In the genomic region with DNA sequence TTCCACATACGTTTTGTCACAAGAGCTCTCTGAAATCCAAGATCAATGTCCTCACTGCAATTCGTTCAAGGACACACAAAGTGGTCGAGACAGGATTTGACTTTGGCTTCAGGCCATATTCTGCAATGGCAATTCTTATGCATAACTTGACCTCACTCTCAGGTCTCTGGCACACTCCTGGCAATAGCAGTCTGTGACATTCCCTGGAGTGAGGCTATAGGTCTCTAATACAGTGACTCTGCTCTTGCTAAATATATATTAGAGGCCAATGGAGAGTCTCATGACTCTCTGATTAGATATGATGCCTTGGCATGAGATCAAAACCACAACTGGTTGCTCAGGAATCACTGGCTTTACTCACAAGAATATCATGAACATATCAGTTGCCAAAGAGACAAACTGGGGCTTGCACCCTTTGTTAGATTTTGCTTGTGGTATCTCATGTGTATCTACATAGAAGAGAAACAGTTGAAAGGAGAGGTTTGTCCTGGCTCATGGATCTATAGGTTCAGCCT, we compare ENCODE assay signal across 22 mouse cellular contexts.
DNase-seq lines count a peak whose midpoint lies in the region; ATAC-seq and TF ChIP-seq lines count a peak whose summit lies in the region.
"Had no signal": no experiment of that assay in that cellular context is flagged by ENCODE, and none has a peak within 500 bp of the region (broad histone marks: within the 10 kb centered on the region; RNA-seq: fewer than 3 reads in every experiment).

No protein-coding gene starts in this region.

- peak; percentile 38; the same call in 1 of the 2 replicates for ATAC-seq in heart, embryonic 13.5 days (ENCODE audit: extremely low read depth, insufficient number of reproducible peaks, low FRiP score, low TSS enrichment)
- ATAC-seq in lung, postnatal 0 days, result peak; percentile 40; the same call in 1 of the 2 replicates
- ATAC-seq: activated CD4-positive, CD25-positive, alpha-beta regulatory T cell, adult 4 months; forebrain, postnatal 0 days; midbrain, embryonic 13.5 days; Patski had no signal

- TF ChIP-seq CTCF in lung, postnatal 0 days (IDR thresholded peaks at IDR 0.05), result no peak
- no peak for TF ChIP-seq CTCF in embryonic fibroblast, embryonic 13.5 days (IDR thresholded peaks at IDR 0.05; ENCODE audit: borderline replicate concordance, insufficient read depth, low read length)

- H3K27me3 ChIP-seq in heart, embryonic 13.5 days (replicated peaks), result no peaks in the 10 kb centered on the region
- no peaks in the 10 kb centered on the region for H3K27me3 ChIP-seq in lung, postnatal 0 days (replicated peaks; ENCODE audit: insufficient read depth, low read length)
- H3K27me3 ChIP-seq: embryonic facial prominence, embryonic 13.5 days; kidney, embryonic 15.5 days; limb, embryonic 13.5 days; liver, embryonic 13.5 days; midbrain, embryonic 13.5 days; neural tube, embryonic 13.5 days; Patski had no signal

- TF ChIP-seq EP300 in lung, postnatal 0 days (IDR thresholded peaks at IDR 0.05), result no peak

- H3K9ac ChIP-seq in heart, embryonic 13.5 days, result no peak overlapping the region
- no peak overlapping the region for H3K9ac ChIP-seq in lung, postnatal 0 days (replicated peaks; ENCODE audit: low read depth)
- H3K9ac ChIP-seq: embryonic facial prominence, embryonic 13.5 days; forebrain, postnatal 0 days; kidney, embryonic 15.5 days; limb, embryonic 13.5 days; liver, embryonic 13.5 days; lung, embryonic 14.5 days; midbrain, embryonic 13.5 days; neural tube, embryonic 13.5 days had no signal

- H3K27ac ChIP-seq in heart, embryonic 13.5 days (replicated peaks), result peak overlapping the region; percentile 79
- no peak overlapping the region for H3K27ac ChIP-seq in lung, postnatal 0 days (ENCODE audit: low read length)
- peak overlapping the region; percentile 75 for H3K27ac ChIP-seq in embryonic fibroblast, embryonic 13.5 days (ENCODE audit: insufficient read depth, low read length)
- H3K27ac ChIP-seq: embryonic facial prominence, embryonic 13.5 days; hindbrain, embryonic 10.5 days; kidney, embryonic 15.5 days; limb, embryonic 13.5 days; liver, embryonic 13.5 days; midbrain, embryonic 13.5 days; neural tube, embryonic 13.5 days had no signal

- WGBS in heart, embryonic 13.5 days, result 13% methylated on average over 3 of the region's 3 CpGs
- 11% methylated on average over 3 of the region's 3 CpGs for WGBS in lung, postnatal 0 days

- H3K4me2 ChIP-seq in heart, embryonic 13.5 days, result peak overlapping the region; percentile 4; the same call in 1 of the 2 replicates
- H3K4me2 ChIP-seq in lung, postnatal 0 days (replicated peaks; ENCODE audit: low read depth, low read length), result no peak overlapping the region
- H3K4me2 ChIP-seq: embryonic facial prominence, embryonic 13.5 days; kidney, embryonic 15.5 days; limb, embryonic 13.5 days; liver, embryonic 13.5 days; lung, embryonic 14.5 days; midbrain, embryonic 13.5 days; neural tube, embryonic 13.5 days had no signal

- no peak for DNase-seq in heart, postnatal 4 days
- peak; percentile 22 for DNase-seq in lung, postnatal 0 days (ENCODE audit: low spot score)
- no peak for DNase-seq in lung, postnatal 4 days
- DNase-seq in thymus, postnatal 36 days, result no peak
- DNase-seq in right cerebral cortex, postnatal 25 days, result no peak
- DNase-seq: adrenal gland, postnatal 10 days; cerebellum, adult 9-11 months; forebrain, postnatal 0 days; liver, embryonic 13.5 days; lung, embryonic 14.5 days; right cerebral cortex, adult 18-20 months; thymus, postnatal 4 days had no signal

- no peaks in the 10 kb centered on the region for H3K36me3 ChIP-seq in heart, embryonic 13.5 days
- H3K36me3 ChIP-seq in lung, postnatal 0 days (ENCODE audit: insufficient read depth, low read length), result no peaks in the 10 kb centered on the region
- H3K36me3 ChIP-seq: embryonic facial prominence, embryonic 13.5 days; hindbrain, embryonic 10.5 days; kidney, embryonic 15.5 days; limb, embryonic 13.5 days; liver, embryonic 13.5 days; midbrain, embryonic 13.5 days; neural tube, embryonic 13.5 days had no signal

- peaks cover 49% of the 10 kb centered on the region for H3K4me1 ChIP-seq in heart, embryonic 13.5 days
- no peaks in the 10 kb centered on the region for H3K4me1 ChIP-seq in lung, postnatal 0 days (ENCODE audit: insufficient read depth, low read depth, low read length)
- peaks cover 11% of the 10 kb centered on the region for H3K4me1 ChIP-seq in embryonic fibroblast, embryonic 13.5 days (ENCODE audit: control insufficient read depth, insufficient read depth, low read length)
- H3K4me1 ChIP-seq: liver, embryonic 13.5 days; midbrain, embryonic 13.5 days had no signal

- no peak overlapping the region for H3K4me3 ChIP-seq in heart, embryonic 13.5 days
- H3K4me3 ChIP-seq in lung, postnatal 0 days (ENCODE audit: low read depth, low read length), result no peak overlapping the region
- H3K4me3 ChIP-seq in embryonic fibroblast, embryonic 13.5 days (ENCODE audit: insufficient read depth, low read length), result no peak overlapping the region
- H3K4me3 ChIP-seq: embryonic facial prominence, embryonic 13.5 days; hindbrain, embryonic 10.5 days; kidney, embryonic 15.5 days; limb, embryonic 13.5 days; liver, embryonic 13.5 days; midbrain, embryonic 13.5 days; neural tube, embryonic 13.5 days had no signal

- H3K9me3 ChIP-seq in heart, embryonic 13.5 days, result no peaks in the 10 kb centered on the region
- H3K9me3 ChIP-seq in lung, postnatal 0 days (ENCODE audit: low read length), result no peaks in the 10 kb centered on the region
- H3K9me3 ChIP-seq: embryonic facial prominence, embryonic 13.5 days; hindbrain, embryonic 10.5 days; kidney, embryonic 15.5 days; limb, embryonic 13.5 days; liver, embryonic 13.5 days; midbrain, embryonic 13.5 days; neural tube, embryonic 13.5 days had no signal

- no peak for TF ChIP-seq POLR2A in embryonic fibroblast, embryonic 13.5 days (IDR thresholded peaks at IDR 0.05; ENCODE audit: low read depth, low read length)
